Mouse (Mus musculus): ENCODE data around the gene Iqcn.

The Iqcn gene

GRCm38 (mm10) chr8:70737705-70738104 lies 34.4 kb downstream of the Iqcn start:
- no peak for DNase-seq (ENCODE audit: low read depth)

- DNase-seq (ENCODE audit: low read depth) = no peak
These were observed 35.0 kb downstream of the Iqcn start for GRCm38 (mm10) chr8:70738211-70738610.

GRCm38 (mm10) chr8:70741661-70742060 lies 38.4 kb downstream of the Iqcn start:
- DNase-seq (ENCODE audit: low read depth) = no peak

- DNase-seq (ENCODE audit: low read depth) = no peak
These were observed 38.9 kb downstream of the Iqcn start for GRCm38 (mm10) chr8:70742176-70742575.

- peak; percentile 51 for DNase-seq (ENCODE audit: low read depth)
These were observed 39.9 kb downstream of the Iqcn start for GRCm38 (mm10) chr8:70742981-70743655.

- peak; percentile 66 for DNase-seq (ENCODE audit: low read depth)
These were observed 40.7 kb downstream of the Iqcn start for GRCm38 (mm10) chr8:70743656-70744590.

GRCm38 (mm10) chr8:70744806-70745205 lies 41.5 kb downstream of the Iqcn start:
- peak; percentile 47 for DNase-seq (ENCODE audit: low read depth)

- DNase-seq (ENCODE audit: low read depth) = no peak
These were observed 42.5 kb downstream of the Iqcn start for GRCm38 (mm10) chr8:70745691-70746220.

GRCm38 (mm10) chr8:70746676-70747075 lies 43.4 kb downstream of the Iqcn start:
- no peak for DNase-seq (ENCODE audit: low read depth)

- DNase-seq (ENCODE audit: low read depth) = no peak
These were observed 44.1 kb downstream of the Iqcn start for GRCm38 (mm10) chr8:70747211-70747890.

GRCm38 (mm10) chr8:70748246-70749096 lies 45.2 kb downstream of the Iqcn start:
- no peak for DNase-seq (ENCODE audit: low read depth)

- no peak for DNase-seq (ENCODE audit: low read depth)
These were observed 45.9 kb downstream of the Iqcn start for GRCm38 (mm10) chr8:70749097-70749674.

GRCm38 (mm10) chr8:70750128-70750680 lies 46.9 kb downstream of the Iqcn start:
- DNase-seq (ENCODE audit: low read depth) = no peak

GRCm38 (mm10) chr8:70752000-70752764 lies 48.9 kb downstream of the Iqcn start:
- peak; percentile 88 for DNase-seq (ENCODE audit: low read depth)

GRCm38 (mm10) chr8:70753151-70753550 lies 49.9 kb downstream of the Iqcn start:
- peak; percentile 62 for DNase-seq (ENCODE audit: low read depth)

GRCm38 (mm10) chr8:70754043-70754870 lies 51.0 kb downstream of the Iqcn start, which contains the start of gene Rab3a:
Gene Rab3a, plus strand, starts transcription at chr8:70754679.
- peak; percentile 97 for DNase-seq (ENCODE audit: low read depth)

GRCm38 (mm10) chr8:70754871-70755660 lies 51.8 kb downstream of the Iqcn start:
- peak; percentile 71 for DNase-seq (ENCODE audit: low read depth)

All from naive thymus-derived CD4-positive, alpha-beta T cell, adult 2 months (primary cell).